Mouse (Mus musculus) forebrain, embryonic 13.5 days (tissue): Measurements from ENCODE around the gene Tmsb4x. TPM values are rescaled to one million over a fixed set of nuclear protein-coding genes. Genes with fewer than 3 reads are reported as not detected.

Experiments used
- ATAC-seq: fragments of 200-750 bp; cut with Nextera tagmentation; 2 replicates; pipeline ENCODE4 v1.8.0; 2017
- H3K27ac ChIP-seq: fragments of 300-500 bp; sonication (generic); 2 replicates; pipeline ENCODE4 v1.5.1; 2015; ENCODE audit warnings: inconsistent platforms, mild to moderate bottlenecking, moderate library complexity
- H3K27me3 ChIP-seq: fragments of 300-500 bp; sonication (generic); 2 replicates; pipeline ENCODE4 v1.6.1; 2015; ENCODE audit warnings: mild to moderate bottlenecking, inconsistent platforms
- H3K36me3 ChIP-seq: fragments of 300-500 bp; sonication (generic); 2 replicates; pipeline ENCODE4 v1.6.1; 2015; ENCODE audit warnings: mild to moderate bottlenecking, inconsistent platforms; ENCODE audit not compliant: poor library complexity, severe bottlenecking
- H3K4me1 ChIP-seq: fragments of 300-500 bp; sonication (generic); 2 replicates; pipeline ENCODE4 v1.6.1; 2015; ENCODE audit warnings: inconsistent platforms
- H3K4me2 ChIP-seq: fragments of 300-500 bp; sonication (generic); 2 replicates; pipeline ENCODE4 v1.6.1; 2015; ENCODE audit warnings: inconsistent platforms, mild to moderate bottlenecking, moderate library complexity
- H3K4me3 ChIP-seq: fragments of 300-500 bp; sonication (generic); 2 replicates; pipeline ENCODE4 v1.5.1; 2015; ENCODE audit warnings: mild to moderate bottlenecking, inconsistent platforms
- H3K9ac ChIP-seq: fragments of 300-500 bp; sonication (generic); 2 replicates; pipeline ENCODE4 v1.6.1; 2015; ENCODE audit warnings: mild to moderate bottlenecking, inconsistent platforms
- H3K9me3 ChIP-seq: fragments of 300-500 bp; sonication (generic); replicated peaks from 2 replicates; pipeline ENCODE4 v1.6.1; 2016; ENCODE audit warnings: inconsistent platforms
- WGBS: fragments of 180-500 bp; shearing (Covaris S2); methylation state at CpG from one replicate; pipeline ENCODE4 v1.1.7; 2015; 5-methylcytosine and 5-hydroxymethylcytosine counted together
- polyA plus RNA-seq: library from polyadenylated mRNA; unstranded; fragments of >200 nt; fragmentation: Nextera tagmentation; extraction: Ambion mirVana; gene quantifications from 2 replicates; pipeline ENCODE4 v1.2.1, GENCODE M21; 2015

The Tmsb4x gene
- polyA plus RNA-seq, 1 experiment from 2014 or later = 8,315 TPM

- Histone ChIP-seq H3K4me1 (0 out of 2 replicates have a peak, but pooled peaks cover 10% of the 10 kb centered on the region), H3K27me3 (no peaks in the 10 kb centered on the region), H3K9ac (no peak overlapping the region), H3K4me3 (no peak overlapping the region), H3K4me2 (peak overlapping the region; percentile 18), H3K27ac (peak overlapping the region; percentile 57), H3K36me3 (peaks cover 3% of the 10 kb centered on the region), H3K9me3 (no peaks in the 10 kb centered on the region)
- ATAC-seq = peak; percentile 1; the same call in 1 of the 2 replicates
- WGBS = 35% methylated on average over 9 of the region's 9 CpGs
These were observed 2.9 kb upstream of the Tmsb4x start for GRCm38 (mm10) chrX:167211871-167212555.

DNA sequence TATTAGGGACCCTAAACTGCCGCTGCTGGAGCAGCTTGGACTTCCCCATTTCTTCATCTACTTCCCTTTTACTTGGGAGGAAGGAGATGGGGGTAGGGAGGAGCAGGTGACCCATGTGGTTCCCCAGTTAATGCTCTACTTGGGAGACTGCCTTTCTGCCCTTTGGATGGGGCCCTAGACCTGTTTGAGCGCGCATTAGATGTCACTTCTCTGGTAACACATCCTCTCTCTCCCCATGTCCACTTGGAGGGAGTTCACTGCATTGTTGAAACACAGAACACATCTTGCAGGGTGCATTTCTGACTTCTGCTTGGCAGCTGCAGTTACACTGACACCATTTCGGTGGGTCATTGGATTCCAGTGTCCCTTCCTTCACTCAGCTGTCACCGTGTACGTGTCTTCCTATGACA is 1.2 kb upstream of the Tmsb4x start:
- ATAC-seq = no peak
- no peak overlapping the region for H3K4me3 ChIP-seq
- 0 out of 2 replicates have a peak, but pooled peaks cover 10% of the 10 kb centered on the region for H3K4me1 ChIP-seq
- H3K27me3 ChIP-seq = no peaks in the 10 kb centered on the region
- peak overlapping the region; percentile 60 for H3K4me2 ChIP-seq
- 46% methylated on average over 6 of the region's 6 CpGs for WGBS
- no peaks in the 10 kb centered on the region for H3K9me3 ChIP-seq
- no peak overlapping the region for H3K9ac ChIP-seq
- peaks cover 8% of the 10 kb centered on the region for H3K36me3 ChIP-seq
- H3K27ac ChIP-seq = no peak overlapping the region; the same call in 1 of the 2 replicates

GRCm38 (mm10) chrX:167209828-167210227 is 713 bp upstream of the Tmsb4x start:
- Histone ChIP-seq H3K36me3 (peaks cover 8% of the 10 kb centered on the region), H3K4me1 (0 out of 2 replicates have a peak, but pooled peaks cover 10% of the 10 kb centered on the region), H3K27me3 (no peaks in the 10 kb centered on the region), H3K9me3 (no peaks in the 10 kb centered on the region), H3K4me2 (peak overlapping the region; percentile 60), H3K9ac (peak overlapping the region; percentile 88), H3K4me3 (peak overlapping the region; percentile 57), H3K27ac (peak overlapping the region; percentile 83)
- ATAC-seq = no peak
- WGBS = 61% methylated on average over 8 of the region's 8 CpGs

GRCm38 (mm10) chrX:167208506-167208820 is 652 bp downstream of the Tmsb4x start:
- 0 out of 2 replicates have a peak, but pooled peaks cover 10% of the 10 kb centered on the region for H3K4me1 ChIP-seq
- no peaks in the 10 kb centered on the region for H3K9me3 ChIP-seq
- peak overlapping the region; percentile 88 for H3K9ac ChIP-seq
- H3K4me3 ChIP-seq = peak overlapping the region; percentile 57
- peaks cover 8% of the 10 kb centered on the region for H3K36me3 ChIP-seq
- no peaks in the 10 kb centered on the region for H3K27me3 ChIP-seq
- H3K4me2 ChIP-seq = peak overlapping the region; percentile 68
- ATAC-seq = peak; percentile 28; the same call in 1 of the 2 replicates
- peak overlapping the region; percentile 96 for H3K27ac ChIP-seq
- WGBS = 18% methylated on average over 16 of the region's 16 CpGs

- Histone ChIP-seq H3K4me2 (peak overlapping the region; percentile 68), H3K4me3 (peak overlapping the region; percentile 57), H3K27me3 (peaks cover under 1% of the 10 kb centered on the region; the same call in 1 of the 2 replicates), H3K9me3 (no peaks in the 10 kb centered on the region), H3K4me1 (0 out of 2 replicates have a peak, but pooled peaks cover 9% of the 10 kb centered on the region), H3K36me3 (peaks cover 8% of the 10 kb centered on the region), H3K9ac (peak overlapping the region; percentile 88), H3K27ac (peak overlapping the region; percentile 96)
- 25% methylated on average over 24 of the region's 25 CpGs for WGBS
- peak; percentile 42; the same call in 1 of the 2 replicates for ATAC-seq
These were observed 1.2 kb downstream of the Tmsb4x start for GRCm38 (mm10) chrX:167207741-167208505.

- WGBS = 53% methylated on average over 8 of the region's 8 CpGs
- Histone ChIP-seq H3K4me1 (no peaks in the 10 kb centered on the region), H3K36me3 (peaks cover 8% of the 10 kb centered on the region), H3K9me3 (no peaks in the 10 kb centered on the region), H3K9ac (no peak overlapping the region), H3K27ac (no peak overlapping the region), H3K27me3 (peaks cover 4% of the 10 kb centered on the region; the same call in 1 of the 2 replicates), H3K4me2 (peak overlapping the region; percentile 68), H3K4me3 (peak overlapping the region; percentile 57; the same call in 1 of the 2 replicates)
- peak; percentile 28; the same call in 1 of the 2 replicates for ATAC-seq
These were observed 3.1 kb downstream of the Tmsb4x start for GRCm38 (mm10) chrX:167205813-167206520.

- H3K9ac ChIP-seq = no peak overlapping the region
- no peaks in the 10 kb centered on the region for H3K36me3 ChIP-seq
- peaks cover 9% of the 10 kb centered on the region; the same call in 1 of the 2 replicates for H3K27me3 ChIP-seq
- no peak overlapping the region for H3K4me3 ChIP-seq
- no peaks in the 10 kb centered on the region for H3K4me1 ChIP-seq
- no peak for ATAC-seq
- WGBS = 90% methylated on average over 2 of the region's 2 CpGs
- H3K9me3 ChIP-seq = no peaks in the 10 kb centered on the region
- H3K4me2 ChIP-seq = no peak overlapping the region
- no peak overlapping the region for H3K27ac ChIP-seq
These were observed 7.8 kb downstream of the Tmsb4x start for GRCm38 (mm10) chrX:167201365-167201764.

DNA sequence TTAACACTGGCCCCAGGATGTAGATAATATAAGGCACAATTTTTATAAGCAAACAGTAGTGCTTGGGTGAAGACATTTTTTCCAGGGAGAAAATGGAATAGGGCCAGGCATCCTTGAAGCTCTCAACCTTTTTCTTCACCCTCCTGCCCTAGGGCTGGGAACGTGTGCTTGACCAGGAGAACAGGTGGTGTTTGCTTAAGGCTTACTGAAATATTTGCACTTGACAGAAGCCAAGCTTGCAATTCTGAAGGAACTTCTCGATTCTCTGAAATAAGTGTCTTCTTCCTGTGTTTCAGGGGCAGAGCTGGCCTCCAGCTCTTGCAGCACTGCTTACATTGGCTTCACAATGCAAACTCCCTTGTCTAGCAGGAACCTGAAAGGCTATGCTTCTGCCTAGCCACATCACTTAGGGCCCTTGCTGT is 13.9 kb downstream of the Tmsb4x start:
- ATAC-seq = no peak
- no peaks in the 10 kb centered on the region for H3K36me3 ChIP-seq
- H3K4me2 ChIP-seq = no peak overlapping the region
- 89% methylated on average over 2 of the region's 2 CpGs for WGBS
- no peak overlapping the region for H3K4me3 ChIP-seq
- H3K27ac ChIP-seq = no peak overlapping the region
- H3K9ac ChIP-seq = no peak overlapping the region
- H3K4me1 ChIP-seq = no peaks in the 10 kb centered on the region
- peaks cover 10% of the 10 kb centered on the region; the same call in 1 of the 2 replicates for H3K27me3 ChIP-seq
- H3K9me3 ChIP-seq = no peaks in the 10 kb centered on the region

DNA sequence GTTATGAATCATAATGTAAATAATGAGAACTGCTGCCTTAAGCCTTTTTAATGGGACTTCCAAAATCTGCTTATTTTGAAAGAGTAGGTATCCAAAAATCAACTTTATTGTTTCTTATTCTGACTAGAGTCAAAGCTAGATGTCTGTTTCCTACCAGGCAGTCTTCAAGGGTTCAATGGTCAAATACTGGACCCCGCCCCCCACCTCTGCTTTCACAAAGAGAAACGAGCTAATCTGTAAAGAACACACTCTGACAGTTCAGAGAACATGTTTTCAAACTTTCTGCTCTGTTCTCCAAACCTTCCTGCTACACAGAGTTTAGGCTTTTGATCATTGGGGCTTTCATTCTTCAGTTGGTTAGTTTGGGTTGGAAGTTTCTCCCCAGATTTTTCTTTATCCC is 22.8 kb downstream of the Tmsb4x start:
- Histone ChIP-seq H3K4me3 (no peak overlapping the region), H3K4me2 (no peak overlapping the region), H3K4me1 (no peaks in the 10 kb centered on the region), H3K27me3 (no peaks in the 10 kb centered on the region; the same call in 1 of the 2 replicates), H3K9me3 (no peaks in the 10 kb centered on the region), H3K9ac (no peak overlapping the region), H3K36me3 (no peaks in the 10 kb centered on the region), H3K27ac (no peak overlapping the region)
- WGBS = 43% methylated on average over 2 of the region's 2 CpGs
- ATAC-seq = no peak

DNA sequence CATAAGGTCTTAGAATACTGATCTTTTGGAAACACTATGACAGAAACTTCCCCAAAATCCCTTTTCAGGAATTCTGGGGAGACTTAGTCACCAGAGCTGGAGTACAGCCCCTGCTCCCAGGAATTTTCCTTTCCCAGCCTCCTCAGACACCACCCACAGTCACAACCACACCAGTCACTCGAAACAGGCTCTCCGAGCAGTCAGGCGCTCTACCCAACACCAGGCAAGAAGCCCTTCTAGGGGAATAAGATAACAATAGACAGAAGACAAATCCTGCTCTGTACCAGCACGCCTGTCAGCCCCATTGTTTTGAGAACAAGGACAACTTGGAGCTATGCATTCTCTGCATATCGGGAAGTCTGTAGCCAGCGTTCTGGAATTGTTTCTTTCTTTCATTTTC is 25.6 kb downstream of the Tmsb4x start:
- no peak overlapping the region for H3K9ac ChIP-seq
- H3K36me3 ChIP-seq = no peaks in the 10 kb centered on the region
- 50% methylated on average over 6 of the region's 6 CpGs for WGBS
- peaks cover 3% of the 10 kb centered on the region; the same call in 1 of the 2 replicates for H3K27me3 ChIP-seq
- no peak for ATAC-seq
- H3K27ac ChIP-seq = no peak overlapping the region
- H3K4me2 ChIP-seq = no peak overlapping the region
- no peaks in the 10 kb centered on the region for H3K9me3 ChIP-seq
- H3K4me3 ChIP-seq = no peak overlapping the region
- H3K4me1 ChIP-seq = no peaks in the 10 kb centered on the region

DNA sequence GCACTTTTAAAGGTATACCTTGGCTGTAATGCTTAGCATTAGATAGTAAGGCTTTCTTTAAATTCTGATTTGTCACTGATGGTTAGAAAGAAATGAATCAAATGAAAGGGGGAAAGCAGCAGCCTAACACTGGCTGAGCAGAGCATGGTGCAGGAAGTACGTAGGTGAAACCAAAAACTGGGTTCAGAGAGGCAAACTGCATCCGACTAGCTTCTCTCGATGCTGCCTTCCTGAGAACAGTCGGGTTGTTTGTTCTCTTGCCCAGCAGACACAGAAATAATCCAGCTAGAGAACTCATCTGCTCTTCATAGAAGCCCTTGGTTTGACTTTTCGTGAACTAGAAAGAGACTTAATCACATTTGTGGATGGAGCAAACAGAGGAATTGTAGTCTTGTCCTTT is 26.7 kb downstream of the Tmsb4x start:
- H3K27me3 ChIP-seq = peaks cover 8% of the 10 kb centered on the region; the same call in 1 of the 2 replicates
- 88% methylated on average over 5 of the region's 5 CpGs for WGBS
- H3K36me3 ChIP-seq = no peaks in the 10 kb centered on the region
- no peak overlapping the region for H3K4me3 ChIP-seq
- ATAC-seq = no peak
- H3K4me2 ChIP-seq = no peak overlapping the region
- no peak overlapping the region for H3K9ac ChIP-seq
- H3K9me3 ChIP-seq = no peaks in the 10 kb centered on the region
- no peak overlapping the region for H3K27ac ChIP-seq
- no peaks in the 10 kb centered on the region for H3K4me1 ChIP-seq
